In the genomic region with DNA sequence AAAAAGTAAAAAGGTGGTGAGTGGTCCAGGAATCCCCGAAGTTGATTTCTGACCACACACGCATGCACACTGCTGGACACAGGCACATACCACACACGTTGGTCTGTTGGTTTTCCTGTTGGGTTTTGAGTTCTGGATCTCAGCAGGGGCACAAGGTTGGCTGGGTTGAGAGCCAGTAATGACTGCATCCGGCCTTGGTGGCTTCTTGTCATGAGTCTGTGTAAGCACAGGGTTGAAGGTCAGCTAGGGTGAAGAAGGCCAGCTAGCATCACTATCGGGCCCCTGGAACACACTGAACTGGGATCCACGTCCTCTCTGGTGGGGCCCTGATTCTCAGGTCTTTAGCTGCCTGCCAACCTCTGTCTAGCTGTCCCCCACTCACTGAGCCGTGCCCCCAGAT, we compare ENCODE assay signal across 25 mouse cellular contexts. TPM values are rescaled to one million over a fixed set of nuclear protein-coding genes. Genes with fewer than 3 reads are reported as not detected.
"Had no signal": no experiment of that assay in that cellular context is flagged by ENCODE, and none has a peak within 500 bp of the region (broad histone marks: within the 10 kb centered on the region; RNA-seq: fewer than 3 reads in every experiment).

No protein-coding gene starts in this region.

- H3K36me3 ChIP-seq: lung, embryonic 15.5 days; midbrain, embryonic 12.5 days; neural tube, embryonic 12.5 days; stomach, embryonic 15.5 days had no signal

- H3K27ac ChIP-seq: lung, embryonic 15.5 days; macrophage; midbrain, embryonic 12.5 days; neural tube, embryonic 12.5 days; stomach, embryonic 15.5 days; stomach, postnatal 0 days had no signal

- H3K9me3 ChIP-seq: lung, embryonic 15.5 days; megakaryocyte, embryonic 14.5 days; midbrain, embryonic 12.5 days; neural tube, embryonic 12.5 days; stomach, embryonic 15.5 days had no signal

- H3K27me3 ChIP-seq: neural tube, embryonic 12.5 days had no signal

- DNase-seq: liver, postnatal 0 days; lung, adult 2 months; lung, postnatal 14 days; lung, postnatal 36 days; midbrain, embryonic 14.5 days; right cerebral cortex, postnatal 14 days; thymus, adult 2 months; thymus, postnatal 25 days; thymus, postnatal 4 days had no signal

- ATAC-seq: liver, postnatal 0 days; lung, postnatal 0 days had no signal

- H3K4me2 ChIP-seq: lung, embryonic 15.5 days; midbrain, embryonic 12.5 days; neural tube, embryonic 12.5 days; stomach, embryonic 15.5 days had no signal

- H3K9ac ChIP-seq: liver, postnatal 0 days; lung, embryonic 15.5 days; midbrain, embryonic 12.5 days; neural tube, embryonic 12.5 days; stomach, embryonic 15.5 days had no signal

- H3K4me3 ChIP-seq: lung, embryonic 15.5 days; megakaryocyte, embryonic 14.5 days; midbrain, embryonic 12.5 days; neural tube, embryonic 12.5 days; stomach, embryonic 15.5 days had no signal

RNA-seq across cellular contexts. Expression of a gene that starts 2.9 kb away (rescaled TPM):
- total RNA-seq: megakaryocyte progenitor cell, adult 5-6 weeks; monocyte, adult 5-6 weeks; neutrophil, adult 5-6 weeks had no signal
- polyA plus RNA-seq: liver, postnatal 0 days; lung, adult 2 months; macrophage; spleen, adult 2 months had no signal

RNA-seq across cellular contexts. Expression of a gene that starts 12.0 kb away (rescaled TPM):
- total RNA-seq: megakaryocyte progenitor cell, adult 5-6 weeks; midbrain, postnatal 0 days; monocyte, adult 5-6 weeks; neutrophil, adult 5-6 weeks had no signal
- polyA plus RNA-seq: macrophage; midbrain, embryonic 12.5 days; midbrain, embryonic 14.5 days; midbrain, postnatal 0 days; neural tube, embryonic 12.5 days; neural tube, embryonic 14.5 days had no signal

RNA-seq across cellular contexts. Expression of a gene that starts 23.3 kb away (rescaled TPM):
- total RNA-seq: megakaryocyte progenitor cell, adult 5-6 weeks; midbrain, postnatal 0 days; monocyte, adult 5-6 weeks; neutrophil, adult 5-6 weeks had no signal
- polyA plus RNA-seq: liver, postnatal 0 days; lung, adult 2 months; lung, embryonic 15.5 days; lung, postnatal 0 days; macrophage; midbrain, embryonic 12.5 days; midbrain, embryonic 14.5 days; midbrain, postnatal 0 days; neural tube, embryonic 12.5 days; neural tube, embryonic 14.5 days; spleen, adult 2 months; stomach, embryonic 15.5 days; stomach, postnatal 0 days; testis, adult 2 months; thymus, adult 2 months; urinary bladder, adult 2 months had no signal

RNA-seq across cellular contexts. Expression of a gene that starts 41.9 kb away (rescaled TPM):
- total RNA-seq: megakaryocyte progenitor cell, adult 5-6 weeks; midbrain, postnatal 0 days; neutrophil, adult 5-6 weeks had no signal
- polyA plus RNA-seq: liver, postnatal 0 days; lung, adult 2 months; lung, embryonic 15.5 days; lung, postnatal 0 days; macrophage; midbrain, embryonic 12.5 days; midbrain, embryonic 14.5 days; midbrain, postnatal 0 days; neural tube, embryonic 12.5 days; neural tube, embryonic 14.5 days; stomach, embryonic 15.5 days; stomach, postnatal 0 days; urinary bladder, adult 2 months had no signal
